In genomic region chr9:48860526-48860845, GRCm38 (mm10) we compare ENCODE assay signal across 8 mouse cellular contexts. TPM values are rescaled to one million over a fixed set of nuclear protein-coding genes. Genes with fewer than 3 reads are reported as not detected.
DNase-seq lines count a peak whose midpoint lies in the region; ATAC-seq and TF ChIP-seq lines count a peak whose summit lies in the region.

No protein-coding gene starts in this region.

- H3K4me1 ChIP-seq in ES-Bruce4 (ENCODE audit: control insufficient read depth, insufficient read depth, low read length): no peaks in the 10 kb centered on the region
- H3K4me1 ChIP-seq in bone marrow macrophage, adult 2 months (ENCODE audit: control insufficient read depth, insufficient read depth, low read length): no peaks in the 10 kb centered on the region
- no peaks in the 10 kb centered on the region for H3K4me1 ChIP-seq in heart, embryonic 16.5 days (ENCODE audit: control insufficient read depth, insufficient read depth, low read length)

- H3K27ac ChIP-seq in ES-Bruce4 (ENCODE audit: insufficient read depth, low read length): no peak overlapping the region
- H3K27ac ChIP-seq in bone marrow macrophage, adult 2 months (ENCODE audit: insufficient read depth, low read depth, low read length): no peak overlapping the region
- no peak overlapping the region for H3K27ac ChIP-seq in heart, embryonic 16.5 days (ENCODE audit: low read length)

- H3K9me3 ChIP-seq in ES-Bruce4 (replicated peaks; ENCODE audit: control insufficient read depth, insufficient read depth, low read length, poor library complexity, severe bottlenecking): no peaks in the 10 kb centered on the region
- no peaks in the 10 kb centered on the region for H3K9me3 ChIP-seq in heart, embryonic 16.5 days (replicated peaks; ENCODE audit: control insufficient read depth, low read length)

- peak; percentile 96 for TF ChIP-seq CTCF in ES-Bruce4 (IDR thresholded peaks at IDR 0.05; ENCODE audit: low read depth, low read length)
- peak; percentile 96 for TF ChIP-seq CTCF in bone marrow macrophage, adult 2 months (IDR thresholded peaks at IDR 0.05; ENCODE audit: low read depth, low read length)

- no peak for TF ChIP-seq EP300 in ES-Bruce4 (IDR thresholded peaks at IDR 0.05; ENCODE audit: insufficient read depth, low read depth, low read length)

- TF ChIP-seq POLR2A in ES-Bruce4 (IDR thresholded peaks at IDR 0.05; ENCODE audit: insufficient read depth, low read length): no peak
- no peak for TF ChIP-seq POLR2A in bone marrow macrophage, adult 2 months (IDR thresholded peaks at IDR 0.05; ENCODE audit: borderline replicate concordance, low read depth, low read length)

- no peak overlapping the region for H3K4me2 ChIP-seq in heart, embryonic 16.5 days (ENCODE audit: low read depth, low read length)

- H3K27me3 ChIP-seq in ES-Bruce4 (ENCODE audit: control insufficient read depth, insufficient read depth, low read length, poor library complexity, severe bottlenecking): no peaks in the 10 kb centered on the region
- H3K27me3 ChIP-seq in heart, embryonic 16.5 days (ENCODE audit: control insufficient read depth, insufficient read depth, low read length): peaks cover 11% of the 10 kb centered on the region

- WGBS in heart, embryonic 16.5 days: 5% methylated on average over 6 of the region's 6 CpGs

- ATAC-seq in erythroid progenitor cell, adult 5-6 weeks (replicated peaks; ENCODE audit: low FRiP score, poor library complexity, severe bottlenecking): 0 out of 2 replicates have a peak, but pooled peaks have one; percentile 42
- ATAC-seq in heart, embryonic 16.5 days (replicated peaks; ENCODE audit: extremely low read depth, insufficient read depth, low FRiP score): peak; percentile 69; the same call in 1 of the 2 replicates

- H3K4me3 ChIP-seq in ES-Bruce4 (ENCODE audit: low read depth, low read length): no peak overlapping the region
- H3K4me3 ChIP-seq in bone marrow macrophage, adult 2 months (ENCODE audit: insufficient read depth, low read length): no peak overlapping the region
- no peak overlapping the region for H3K4me3 ChIP-seq in heart, embryonic 16.5 days (ENCODE audit: low read length)

- H3K9ac ChIP-seq in ES-Bruce4 (ENCODE audit: low read depth, poor library complexity, severe bottlenecking): no peak overlapping the region
- no peak overlapping the region for H3K9ac ChIP-seq in heart, embryonic 16.5 days (ENCODE audit: low read length)

- peak; percentile 77 to 85 for DNase-seq in kidney, postnatal 4 days
- DNase-seq in lung, adult 18-20 months: peak; percentile 79 to 87
- peak; percentile 39 for DNase-seq in retina, adult 2 months (ENCODE audit: low read depth, low spot score)
- peak; percentile 43 for DNase-seq in urinary bladder, adult 2 months (ENCODE audit: low spot score)

- no peaks in the 10 kb centered on the region for H3K36me3 ChIP-seq in ES-Bruce4 (ENCODE audit: control insufficient read depth, insufficient read depth, low read length, poor library complexity, severe bottlenecking)
- H3K36me3 ChIP-seq in heart, embryonic 16.5 days (ENCODE audit: control insufficient read depth, insufficient read depth): no peaks in the 10 kb centered on the region

RNA-seq across cellular contexts. Expression of gene Zbtb16, which starts 24.5 kb away (rescaled TPM):
- polyA plus RNA-seq in ES-Bruce4 (2011; ENCODE audit: insufficient read depth, insufficient read length, low read depth, missing spikeins): 0.49 TPM in 1 of 2 replicates, not detected in the other
- 2.7 and 2.9 TPM in 2 replicates for polyA plus RNA-seq in bone marrow macrophage, adult 2 months (2012; ENCODE audit: insufficient read depth, insufficient read length, missing spikeins)
- under 0.01 TPM in 1 of 2 replicates, not detected in the other for total RNA-seq in erythroid progenitor cell, adult 5-6 weeks (2015; ENCODE audit: low replicate concordance)
- total RNA-seq in erythroid progenitor cell, adult 5-6 weeks (2017; ENCODE audit: low replicate concordance): 0.13 and 0.76 TPM in 2 replicates
- polyA plus RNA-seq in heart, embryonic 16.5 days (2015; fragmentation: Nextera tagmentation; extraction: Ambion mirVana): 10.4 and 10.5 TPM in 2 replicates
- 7.4 and 21.3 TPM in 2 replicates for polyA plus RNA-seq in urinary bladder, adult 2 months (2012; rRNA removed)

RNA-seq across cellular contexts. Expression of gene Htr3a, which starts 50.4 kb away (rescaled TPM):
- polyA plus RNA-seq in ES-Bruce4 (2011; ENCODE audit: insufficient read depth, insufficient read length, low read depth, missing spikeins): not detected in 2 replicates
- polyA plus RNA-seq in bone marrow macrophage, adult 2 months (2012; ENCODE audit: insufficient read depth, insufficient read length, missing spikeins): not detected in 2 replicates
- total RNA-seq in erythroid progenitor cell, adult 5-6 weeks (2015; ENCODE audit: low replicate concordance): not detected in 2 replicates
- total RNA-seq in erythroid progenitor cell, adult 5-6 weeks (2017; ENCODE audit: low replicate concordance): not detected in 2 replicates
- polyA plus RNA-seq in heart, embryonic 16.5 days (2015; fragmentation: Nextera tagmentation; extraction: Ambion mirVana): 1.0 and 1.8 TPM in 2 replicates
- polyA plus RNA-seq in urinary bladder, adult 2 months (2012; rRNA removed): 1.1 and 1.7 TPM in 2 replicates
